Mouse (Mus musculus) embryo, embryonic 10 days (tissue): Measurements from ENCODE around the gene Enc1.

Source experiments
- DNase-seq: peaks from one replicate; pipeline ENCODE4 v3.0.0-alpha.2; 2015; ENCODE audit warnings: low spot score

Gene Enc1

DNA sequence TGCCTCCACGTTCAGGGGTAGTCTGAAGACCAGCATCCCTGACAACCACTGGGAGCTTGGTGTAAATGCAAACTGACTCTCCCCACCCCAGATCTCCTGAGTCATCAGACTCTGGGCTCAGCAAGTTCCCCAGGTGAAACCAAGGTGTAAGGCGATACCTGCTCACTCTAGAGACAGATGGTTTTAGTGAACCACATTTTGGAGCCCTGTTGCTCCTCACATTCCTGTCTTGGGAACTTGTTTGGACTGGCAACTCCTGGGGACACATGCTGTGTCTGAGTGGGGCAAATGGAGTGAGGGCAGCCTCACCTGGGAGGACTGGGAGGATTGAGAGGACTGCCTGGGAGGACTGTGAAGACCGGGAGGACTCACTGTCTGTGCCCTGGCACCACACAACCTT is 13.1 kb upstream of the Enc1 start:
- no peak for DNase-seq

DNA sequence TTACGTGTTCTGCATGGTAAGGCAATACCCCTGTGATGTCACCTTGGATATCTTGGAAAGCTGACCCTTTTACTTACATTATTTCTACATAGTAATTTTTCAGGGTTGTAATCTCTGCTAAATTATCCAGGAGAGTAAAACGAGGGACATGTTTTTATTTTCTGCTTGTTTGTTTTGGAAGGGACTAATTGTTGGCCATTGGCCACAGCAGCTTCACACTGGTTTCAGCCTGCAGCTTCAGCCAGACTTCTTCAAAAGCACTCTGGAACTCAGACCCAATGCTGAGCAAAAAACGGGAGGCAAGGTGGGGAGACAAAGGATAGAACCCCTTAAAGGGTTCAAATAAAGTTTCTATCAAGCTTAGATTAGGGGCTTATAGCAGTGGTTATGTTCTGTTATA is 10.8 kb upstream of the Enc1 start:
- DNase-seq: no peak

DNA sequence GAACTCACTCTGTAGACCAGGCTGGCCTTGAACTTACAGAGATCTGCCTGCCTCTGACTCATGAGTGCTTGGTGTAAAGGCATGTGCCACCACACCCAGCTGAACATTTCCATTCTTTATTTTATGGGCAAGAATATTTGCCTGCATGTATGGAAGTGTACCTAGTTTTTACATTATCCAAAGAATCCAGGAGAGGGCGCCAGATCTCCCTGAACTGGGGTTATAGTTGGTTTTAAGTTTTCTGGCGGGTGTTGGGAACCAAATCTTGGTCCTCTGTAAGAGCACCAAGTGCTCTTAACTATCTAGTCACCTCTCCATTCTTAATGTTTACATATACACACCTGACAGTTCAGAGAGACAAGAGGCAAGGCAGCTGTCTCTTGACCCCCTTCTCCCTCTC is 7.8 kb upstream of the Enc1 start:
- DNase-seq: no peak

DNA sequence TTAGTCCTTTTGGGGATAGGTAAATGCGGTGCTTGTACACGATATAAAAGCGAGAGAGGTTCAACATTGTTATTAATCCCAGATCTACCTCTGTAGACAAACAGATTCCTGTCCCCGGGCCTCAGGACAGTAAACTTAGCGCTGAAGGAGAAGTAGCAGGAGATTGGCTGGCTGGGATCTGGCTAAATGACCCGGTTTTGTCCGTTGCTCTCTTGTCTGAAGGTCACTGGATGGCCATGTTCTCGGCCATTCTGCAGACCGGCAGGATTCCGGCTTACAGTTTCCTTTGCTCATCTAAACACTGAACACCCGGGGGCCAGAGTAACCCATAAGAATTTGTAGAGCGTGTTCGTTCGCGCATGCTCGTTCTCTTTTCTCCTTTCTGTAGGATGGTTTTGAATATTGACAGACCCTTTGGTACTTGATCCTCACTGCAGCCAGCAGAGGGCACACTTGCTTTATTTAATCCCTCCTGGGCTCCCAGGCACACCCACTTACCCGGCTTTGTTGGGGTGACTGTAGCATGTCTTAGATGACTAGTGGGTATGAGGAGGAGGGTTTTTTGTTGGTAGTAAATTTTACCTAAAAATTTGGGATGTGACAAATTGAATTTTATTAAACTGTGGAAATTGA is 6.0 kb upstream of the Enc1 start:
- DNase-seq: peak; percentile 93

DNA sequence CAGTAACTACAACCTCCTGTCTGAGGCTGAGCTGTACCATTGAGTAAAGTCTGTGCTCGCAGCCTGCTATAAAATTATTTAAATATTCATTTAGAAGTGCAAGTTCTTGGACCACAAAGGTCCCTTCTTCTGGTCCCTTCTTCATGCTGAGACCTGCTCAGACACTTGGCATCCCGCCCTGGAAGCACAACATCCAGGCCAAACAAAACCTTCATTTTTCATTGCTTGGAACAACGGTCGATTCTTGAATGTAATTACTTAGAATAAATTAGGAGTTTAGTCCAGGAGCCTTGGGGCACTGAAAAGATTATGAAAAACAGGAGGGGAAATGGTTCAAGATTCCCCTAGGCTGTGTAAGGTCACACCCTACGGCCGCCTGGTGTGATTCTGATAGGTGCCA is 5.0 kb upstream of the Enc1 start:
- DNase-seq: no peak

DNA sequence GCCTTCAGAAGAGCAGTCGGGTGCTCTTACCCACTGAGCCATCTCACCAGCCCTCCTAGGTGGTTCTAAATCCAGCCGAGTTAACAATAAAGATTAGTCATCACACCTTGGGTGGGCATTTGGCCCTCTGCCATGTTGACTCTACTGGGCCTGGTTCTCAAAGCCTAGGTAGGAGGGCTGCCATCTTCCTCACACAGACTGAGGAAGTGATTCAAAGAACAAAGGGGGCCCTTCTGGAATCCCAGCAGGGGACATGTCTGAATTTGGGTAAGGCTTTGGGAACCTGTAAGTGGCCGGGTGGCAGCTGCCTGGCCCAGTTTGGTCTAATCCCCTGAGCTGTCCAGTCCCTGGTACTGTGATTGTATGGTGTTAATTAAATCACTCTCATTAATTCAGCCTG is 3.2 kb upstream of the Enc1 start:
- DNase-seq: no peak

DNA sequence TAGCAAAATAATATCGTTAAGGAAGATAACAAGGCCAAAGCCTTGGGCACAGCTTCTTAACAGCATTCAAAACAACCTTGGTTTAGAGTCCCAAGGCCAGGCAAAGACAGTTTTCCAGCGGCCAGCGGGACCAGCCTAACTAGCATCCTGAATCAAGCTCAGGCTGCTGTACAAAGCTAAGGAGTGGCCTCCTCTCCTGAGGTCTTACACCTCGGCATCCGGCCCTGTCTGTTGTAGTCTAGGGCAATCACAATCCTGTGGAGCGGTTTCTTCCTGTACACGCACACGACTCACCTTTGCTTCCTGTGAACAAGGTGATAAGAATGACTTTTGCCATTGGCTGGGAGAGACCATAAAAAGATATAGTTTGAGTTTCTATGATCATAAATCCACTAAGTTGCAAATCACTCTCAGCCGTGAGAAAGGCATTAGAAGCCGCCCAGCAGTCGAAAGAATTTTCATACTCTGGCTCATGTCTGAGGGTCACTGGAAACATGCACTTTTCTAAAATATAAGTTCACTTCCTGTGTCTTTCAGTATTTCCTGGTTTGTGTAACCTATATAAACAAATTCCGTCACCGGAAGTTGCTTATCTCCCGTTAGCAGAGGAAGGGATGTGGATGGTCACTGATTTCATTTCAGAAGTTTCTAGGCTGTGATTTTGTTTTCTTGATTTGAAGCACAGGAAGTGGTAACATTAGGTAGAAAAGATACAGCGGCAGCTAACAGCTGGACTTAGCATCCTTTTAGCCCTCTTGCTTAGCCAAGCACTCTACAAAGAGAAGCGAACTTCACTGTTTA is 2.5 kb upstream of the Enc1 start:
- DNase-seq: no peak

DNA sequence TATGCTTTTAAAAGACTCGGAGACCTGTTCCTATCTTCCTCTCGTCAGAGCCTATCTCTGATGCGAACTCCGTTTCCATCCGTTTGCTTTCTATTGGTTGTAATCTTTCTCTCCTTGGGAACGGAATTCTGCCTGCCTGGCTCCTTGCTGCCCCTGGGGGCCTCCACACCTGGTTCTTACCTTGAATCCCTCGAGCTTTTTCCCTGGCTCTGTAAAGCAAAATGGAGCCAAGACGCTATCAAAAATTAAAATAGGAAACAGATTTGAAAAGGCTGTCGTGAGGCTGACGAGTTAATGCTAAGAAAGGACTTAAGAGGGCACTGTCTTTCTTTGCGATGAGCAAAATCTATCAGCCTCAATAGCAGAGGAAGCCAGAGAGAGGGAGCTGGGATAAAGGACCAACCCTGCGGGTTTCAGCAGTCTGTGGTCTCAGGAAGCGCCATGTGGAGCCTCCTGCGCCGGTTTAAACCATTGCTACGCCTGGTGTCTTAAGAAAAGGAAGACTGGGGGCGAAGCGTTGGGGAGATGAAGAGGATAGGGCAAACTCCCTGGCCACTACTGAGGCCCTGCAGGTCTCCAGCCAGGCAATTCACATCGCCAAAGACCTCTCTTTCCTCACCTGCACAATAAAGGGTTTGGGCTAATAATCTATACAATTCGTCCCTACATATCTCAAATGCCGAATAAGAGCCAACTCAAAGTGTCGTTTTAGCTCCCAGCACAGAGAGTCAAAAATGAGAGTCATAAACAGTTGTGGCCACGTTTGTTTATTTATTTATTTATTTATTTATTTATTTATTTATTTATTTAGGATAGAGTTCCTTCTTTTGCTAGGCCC is 1.3 kb upstream of the Enc1 start:
- peak; percentile 80 for DNase-seq

DNA sequence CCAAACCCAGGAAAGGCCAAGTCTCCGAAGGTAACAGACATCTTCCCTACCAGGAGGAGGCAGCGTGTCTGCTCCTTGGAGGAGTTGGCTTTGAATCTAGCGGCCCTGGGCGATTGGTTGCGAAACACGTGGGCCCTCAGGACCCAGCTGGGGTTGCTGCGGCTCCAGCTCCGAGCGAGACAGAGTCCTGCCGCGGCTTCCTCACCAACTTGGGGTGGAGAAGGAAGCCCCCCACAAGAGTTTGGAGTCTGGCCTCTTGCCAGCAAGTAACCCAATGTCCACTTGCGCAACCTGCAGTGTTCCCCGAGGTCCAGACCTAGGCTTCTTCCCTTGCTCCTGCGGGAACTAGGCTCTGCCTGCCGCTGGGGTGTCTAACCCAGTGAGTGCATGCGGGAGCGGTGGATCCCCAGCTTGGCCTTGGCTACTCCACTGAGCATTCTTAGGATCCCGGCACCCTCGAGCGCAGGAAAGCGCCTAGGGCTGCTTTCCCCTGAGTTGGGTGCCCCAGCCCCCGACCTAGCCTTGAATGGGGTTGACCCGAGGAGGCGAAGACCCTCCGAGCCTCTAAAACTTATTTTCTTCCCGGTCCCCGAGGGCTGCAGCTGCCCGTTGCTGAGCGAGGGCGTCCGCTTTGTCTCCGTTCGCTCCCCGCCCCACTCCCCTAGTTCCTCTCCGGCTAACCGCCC is 483 bp upstream of the Enc1 start:
- DNase-seq: peak; percentile 92

DNA sequence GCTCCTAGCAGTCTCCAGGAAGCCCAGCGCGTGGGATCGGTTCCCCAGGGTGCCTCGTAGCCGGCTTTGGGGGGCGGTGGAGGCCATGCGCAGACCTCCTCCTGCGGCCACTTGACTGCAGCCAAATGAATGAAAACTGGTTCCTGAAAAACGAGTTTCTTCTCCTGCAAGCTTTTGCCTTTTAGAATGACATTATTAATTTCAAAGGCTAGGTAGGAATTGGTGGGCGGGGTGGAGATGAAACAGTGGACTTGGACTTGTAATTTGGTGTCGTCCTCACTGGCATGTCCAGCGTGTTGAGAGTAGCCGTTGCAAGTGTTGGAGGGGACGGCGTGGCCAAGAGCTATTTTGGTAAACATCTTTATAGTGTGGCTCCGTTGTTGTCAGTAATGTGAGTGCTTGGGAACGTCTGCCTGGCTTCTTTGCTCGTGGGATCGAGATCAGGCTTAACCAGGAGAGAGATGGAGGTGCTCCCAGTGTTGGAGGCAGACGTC is 929 bp downstream of the Enc1 start:
- DNase-seq: no peak

DNA sequence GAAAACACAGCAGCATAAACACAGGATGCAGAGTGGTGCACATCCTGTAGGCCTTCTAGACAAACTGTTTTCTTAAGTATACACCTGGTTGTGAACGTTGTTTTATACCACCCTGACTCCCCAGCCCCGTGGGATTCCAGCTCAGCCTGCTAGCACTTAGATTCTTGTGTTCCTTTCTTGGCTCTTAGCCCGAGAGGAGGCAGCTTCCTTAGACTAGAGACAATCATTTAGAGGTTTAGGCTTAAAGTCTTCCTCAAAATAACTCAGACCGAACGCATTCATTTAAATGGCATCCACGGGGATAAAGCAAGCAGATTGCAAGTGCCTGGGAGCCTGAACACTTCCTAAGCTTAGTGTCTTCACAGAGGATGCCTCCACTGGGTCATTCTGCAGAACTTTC is 1.8 kb downstream of the Enc1 start:
- no peak for DNase-seq

DNA sequence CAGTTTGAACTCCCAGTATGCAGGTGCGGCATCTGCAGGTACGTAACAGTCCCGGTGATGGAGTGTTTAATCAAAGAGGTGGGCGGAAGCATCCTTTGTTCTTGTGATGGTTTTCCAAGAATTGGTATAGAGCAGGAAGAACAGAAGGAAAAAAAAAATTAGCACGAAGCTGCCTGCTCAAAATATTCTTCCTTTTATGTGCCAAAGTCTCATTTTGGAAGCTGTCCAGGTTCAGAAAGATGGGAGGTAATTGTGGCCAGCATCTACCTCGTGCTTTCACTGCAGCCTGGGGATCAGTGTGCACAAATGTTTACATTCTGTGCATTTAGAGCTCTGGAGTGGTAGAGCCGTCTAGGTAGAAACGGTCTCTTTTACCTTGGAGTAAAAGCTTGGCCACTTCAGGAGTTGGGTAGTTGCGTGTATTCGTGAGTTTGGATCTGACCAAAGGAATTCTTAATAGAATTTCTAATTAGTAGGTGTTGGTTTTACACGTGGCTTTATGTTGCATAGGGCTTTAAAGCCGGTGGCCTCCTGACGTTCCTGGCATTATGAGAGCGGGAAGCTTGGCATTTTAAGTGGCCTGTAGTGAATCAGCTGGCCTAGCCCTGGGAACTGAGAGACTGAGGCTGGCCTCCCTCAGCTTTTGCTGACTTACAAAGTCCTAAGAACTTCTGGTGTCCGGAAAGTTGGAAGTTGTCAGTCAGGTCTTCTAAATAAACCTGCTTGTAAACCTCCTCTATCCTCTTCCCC is 3.2 kb downstream of the Enc1 start:
- no peak for DNase-seq

DNA sequence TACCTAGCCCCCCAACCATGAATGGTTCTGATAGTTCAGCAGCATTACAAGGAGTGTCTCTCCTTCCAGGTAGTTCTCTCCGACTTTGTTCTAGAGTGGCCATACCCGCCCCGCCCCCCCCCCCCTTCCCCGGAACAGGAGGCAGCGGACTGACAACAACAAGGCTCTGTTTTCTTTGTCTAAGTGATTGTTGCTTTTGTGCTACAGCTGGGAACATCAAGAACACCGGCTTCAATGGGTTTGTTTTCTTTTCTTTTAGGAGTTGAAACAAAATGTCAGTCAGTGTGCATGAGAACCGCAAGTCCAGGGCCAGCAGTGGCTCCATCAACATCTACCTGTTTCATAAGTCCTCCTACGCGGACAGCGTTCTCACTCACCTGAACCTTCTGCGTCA is 3.8 kb downstream of the Enc1 start:
- DNase-seq: no peak

DNA sequence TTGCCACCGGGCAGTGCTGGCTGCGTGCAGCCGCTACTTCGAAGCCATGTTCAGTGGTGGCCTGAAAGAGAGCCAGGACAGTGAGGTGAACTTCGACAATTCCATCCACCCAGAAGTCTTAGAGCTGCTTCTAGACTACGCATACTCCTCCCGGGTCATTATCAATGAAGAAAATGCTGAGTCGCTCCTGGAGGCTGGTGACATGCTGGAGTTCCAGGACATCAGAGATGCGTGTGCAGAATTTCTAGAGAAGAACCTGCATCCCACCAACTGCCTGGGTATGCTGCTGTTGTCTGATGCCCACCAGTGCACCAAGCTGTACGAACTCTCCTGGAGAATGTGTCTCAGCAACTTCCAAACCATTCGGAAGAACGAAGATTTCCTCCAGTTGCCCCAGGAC is 4.3 kb downstream of the Enc1 start:
- no peak for DNase-seq

DNA sequence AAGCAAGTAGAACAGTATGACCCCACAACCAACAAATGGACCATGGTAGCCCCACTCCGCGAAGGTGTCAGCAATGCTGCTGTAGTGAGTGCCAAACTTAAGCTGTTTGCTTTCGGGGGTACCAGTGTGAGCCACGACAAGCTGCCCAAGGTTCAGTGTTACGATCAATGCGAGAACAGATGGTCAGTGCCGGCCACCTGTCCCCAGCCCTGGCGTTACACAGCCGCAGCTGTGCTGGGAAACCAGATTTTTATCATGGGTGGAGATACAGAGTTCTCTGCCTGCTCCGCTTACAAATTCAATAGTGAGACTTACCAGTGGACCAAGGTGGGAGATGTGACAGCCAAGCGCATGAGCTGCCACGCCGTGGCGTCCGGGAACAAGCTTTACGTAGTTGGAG is 5.3 kb downstream of the Enc1 start:
- no peak for DNase-seq

DNA sequence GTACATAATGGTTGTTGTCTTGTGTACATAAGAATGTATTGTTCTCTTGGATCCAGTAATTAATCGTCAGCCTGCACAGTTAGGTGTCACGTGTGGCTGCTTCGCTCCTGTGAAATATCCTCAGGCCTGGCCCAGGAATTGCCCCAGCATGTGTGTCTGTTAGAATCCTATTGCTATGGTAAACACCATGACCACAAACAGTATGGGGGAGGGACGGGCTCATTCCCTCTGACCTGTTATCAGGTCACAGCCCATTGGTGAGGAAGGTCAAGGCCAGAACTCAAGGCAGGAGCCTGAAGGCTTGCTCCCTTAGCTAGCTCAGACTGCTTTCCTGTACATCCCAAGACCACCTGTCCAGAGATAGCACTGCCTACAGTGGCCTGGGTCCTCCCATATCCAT is 6.8 kb downstream of the Enc1 start:
- no peak for DNase-seq

DNA sequence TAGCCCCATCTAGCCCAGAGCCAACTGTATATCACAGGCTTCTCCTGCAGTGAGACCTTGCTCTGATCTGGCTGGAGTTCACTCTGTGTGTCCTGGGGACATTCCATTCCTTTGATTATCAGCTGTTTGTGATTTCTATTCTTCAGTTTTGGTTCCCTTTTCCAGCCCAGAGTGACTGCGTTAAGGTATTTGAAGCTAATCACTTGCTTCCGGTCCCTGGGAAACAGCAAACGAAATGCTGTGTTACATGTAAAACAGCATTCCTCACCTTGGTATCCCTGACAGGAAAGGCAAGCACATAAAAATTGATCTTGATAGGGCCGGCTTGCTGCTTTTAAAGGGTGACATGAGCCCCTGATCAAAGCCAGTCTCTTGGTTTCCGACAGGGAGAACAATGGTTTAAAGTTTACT is 8.2 kb downstream of the Enc1 start:
- no peak for DNase-seq

DNA sequence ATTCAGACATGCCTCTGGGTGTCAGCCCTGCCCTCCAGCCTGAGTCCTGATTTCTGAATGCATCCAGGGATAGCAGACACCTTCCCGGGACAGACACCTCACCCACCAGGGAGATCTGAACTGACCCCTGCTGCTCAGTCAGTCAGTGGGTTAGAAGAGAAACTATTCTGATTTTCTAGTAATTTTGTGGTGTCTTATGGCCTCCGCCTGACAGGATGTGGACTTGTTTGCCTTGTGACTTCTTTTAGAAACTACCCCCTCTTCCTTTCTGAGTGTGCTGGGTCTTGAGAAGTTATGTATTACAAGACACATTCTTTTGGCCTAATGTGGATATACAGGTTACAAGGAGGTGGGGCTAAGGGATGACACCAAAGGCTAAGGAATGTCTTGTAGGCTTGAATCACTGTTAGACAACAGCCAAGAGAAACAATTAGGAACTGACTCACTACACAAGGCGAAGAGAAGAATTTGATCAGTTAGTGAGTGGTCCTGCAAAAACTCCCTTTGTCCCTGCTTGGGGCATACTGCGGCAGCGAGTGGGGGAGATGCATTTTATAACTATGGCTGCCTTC is 8.7 kb downstream of the Enc1 start:
- no peak for DNase-seq

DNA sequence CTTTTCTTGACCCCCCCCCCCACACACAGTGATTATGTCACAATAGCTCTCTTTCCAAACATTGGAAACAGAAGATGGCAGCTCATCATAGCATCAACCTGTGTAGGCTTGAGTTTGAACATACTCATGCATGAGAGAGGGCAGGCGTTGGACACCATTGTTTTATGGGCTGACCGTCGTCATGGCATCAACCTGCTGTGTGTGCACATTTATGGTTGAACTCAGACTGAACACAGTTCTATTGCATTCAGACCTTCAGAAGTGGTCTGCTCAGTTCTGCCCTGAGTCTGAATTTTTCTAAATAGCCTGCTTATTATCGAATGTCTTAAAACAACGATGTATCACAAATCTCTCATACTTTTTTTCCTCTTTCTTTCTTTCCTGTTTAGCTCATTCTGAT is 9.2 kb downstream of the Enc1 start:
- DNase-seq: no peak

DNA sequence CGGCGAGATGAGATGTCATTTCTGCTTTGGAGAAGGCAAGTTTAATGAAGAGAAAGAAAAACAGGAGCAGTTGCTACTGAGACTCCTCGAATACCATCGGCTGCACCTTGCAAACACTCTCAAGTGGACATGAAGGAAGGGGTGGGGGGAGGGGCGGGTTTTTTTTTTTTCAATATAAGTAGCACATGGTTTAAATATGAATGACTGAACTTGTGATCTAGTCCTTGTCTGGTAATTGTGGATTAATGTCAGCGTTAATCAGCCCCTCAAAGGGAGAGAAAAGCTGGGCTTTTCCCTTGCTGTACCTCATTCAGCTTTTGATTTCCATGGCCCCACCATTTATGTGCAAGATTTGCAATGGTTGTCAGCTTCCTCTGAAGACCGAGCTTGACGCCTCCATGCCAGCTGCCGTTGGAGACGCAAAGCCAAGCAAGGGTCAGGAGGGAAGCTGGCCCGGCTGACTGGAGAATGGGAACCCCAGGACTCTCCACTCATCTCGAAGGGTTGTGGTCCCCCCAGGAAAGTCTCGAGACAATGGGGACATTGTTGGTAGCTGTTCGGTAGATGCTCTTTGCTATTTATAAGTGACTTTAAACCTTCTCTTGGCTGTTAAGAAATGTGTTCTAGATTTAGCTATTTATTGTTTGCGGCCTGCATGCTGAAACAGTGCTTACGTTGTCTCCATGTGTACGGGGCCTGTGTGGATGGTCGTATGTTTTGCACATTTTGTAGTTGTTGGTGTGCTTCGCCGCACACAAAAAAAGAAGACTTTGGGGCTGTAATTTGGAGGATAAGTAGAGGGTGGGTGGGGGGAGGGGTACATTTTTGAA is 9.9 kb downstream of the Enc1 start:
- DNase-seq: peak; percentile 72
